Mouse (Mus musculus) adrenal gland, adult 2 months (tissue): Measurements from ENCODE around the gene Mllt11. TPM values are rescaled to one million over a fixed set of nuclear protein-coding genes. Genes with fewer than 3 reads are reported as not detected.

Experiments
- DNase-seq: peaks from one replicate; pipeline ENCODE4 v3.0.0; 2021
- polyA plus RNA-seq: library from polyadenylated mRNA; depleted of rRNA; stranded (reverse); fragments of >200 nt; gene quantifications from 2 replicates; pipeline ENCODE4 v1.2.3, GENCODE M21; 2012; rRNA removed
- total RNA-seq, 2 experiments: library from RNA; stranded (reverse); gene quantifications; 2 replicates each; pipeline ENCODE4 v1.2.3; 2021

Mllt11 gene
- total and polyA plus RNA-seq, 3 experiments, result 7.2 to 8.7 (median 8.0) TPM

- peak; percentile 43 for DNase-seq
Measured at GRCm38 (mm10) chr3:95173256-95173949, 58.6 kb downstream of the Mllt11 start.

- no peak for DNase-seq
Measured at GRCm38 (mm10) chr3:95172526-95173255, 59.3 kb downstream of the Mllt11 start.

DNA sequence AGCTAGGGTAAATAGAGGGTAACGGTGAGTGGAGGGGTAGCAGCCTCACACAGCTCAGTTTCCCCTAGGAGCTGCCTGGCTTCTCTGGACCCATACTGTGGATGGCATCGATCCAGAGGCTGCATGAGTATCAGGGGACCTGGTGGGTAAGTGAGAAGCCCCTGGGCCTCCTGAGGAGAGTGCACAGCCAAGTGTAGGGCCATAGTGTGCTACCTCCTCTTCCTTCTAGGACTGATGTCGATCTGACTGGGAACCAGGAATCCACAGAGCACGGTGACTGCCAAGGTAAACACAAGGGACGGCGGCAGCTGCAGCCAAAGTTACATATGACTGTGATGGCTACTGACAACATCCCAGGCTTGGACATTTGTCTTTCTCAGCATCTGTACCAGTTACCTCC, 60.9 kb downstream of the Mllt11 start:
- DNase-seq, result no peak

DNA sequence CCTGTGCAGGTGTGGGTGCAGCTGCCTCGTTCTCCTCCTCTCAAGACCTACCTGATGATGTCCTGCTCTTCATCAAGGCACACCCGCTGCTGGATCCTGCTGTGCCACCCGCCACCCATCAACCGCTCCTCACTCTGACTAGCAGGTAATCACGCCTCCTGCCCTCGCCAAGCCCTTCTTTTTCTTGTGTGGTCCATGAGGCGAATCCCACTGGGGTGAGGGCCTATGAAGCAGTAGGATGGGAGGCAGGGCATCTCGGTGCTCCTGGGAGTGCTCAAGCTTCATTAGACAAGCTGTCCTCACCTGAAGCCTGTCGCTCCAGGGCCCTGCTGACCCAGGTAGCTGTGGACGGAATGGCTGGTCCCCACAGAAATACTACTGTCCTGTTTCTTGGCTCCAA, 62.0 kb downstream of the Mllt11 start:
- DNase-seq, result no peak

Other genes with a start within 250 kb of the Mllt11 start
- gene Zfp687, start 216.7 kb downstream of the Mllt11 start, total RNA-seq, result 10 to 100 TPM; 26.3 to 29.5 TPM
- gene Zfp687, start 216.7 kb downstream of the Mllt11 start, polyA plus RNA-seq, result 27.9 and 32.0 TPM in 2 replicates
- gene Psmd4, start 189.6 kb downstream of the Mllt11 start, total RNA-seq, result 100 to 1,000 TPM; 312 to 335 TPM
- gene Psmd4, start 189.6 kb downstream of the Mllt11 start, polyA plus RNA-seq, result 105 and 114 TPM in 2 replicates
- gene Pip5k1a, start 125.2 kb downstream of the Mllt11 start, total RNA-seq, result 10 to 100 TPM; 40.8 to 49.9 TPM
- 16.4 and 18.7 TPM in 2 replicates for gene Pip5k1a, start 125.2 kb downstream of the Mllt11 start, polyA plus RNA-seq
- gene Vps72, start 121.1 kb downstream of the Mllt11 start, total RNA-seq, result 10 to 100 TPM; 52.4 to 64.0 TPM
- gene Vps72, start 121.1 kb downstream of the Mllt11 start, polyA plus RNA-seq, result 82.4 and 83.0 TPM in 2 replicates
- gene Tmod4, start 107.7 kb downstream of the Mllt11 start, total RNA-seq, result under 1 TPM; 0.48 to 0.52 TPM
- 0.17 and 0.30 TPM in 2 replicates for gene Tmod4, start 107.7 kb downstream of the Mllt11 start, polyA plus RNA-seq
- gene Scnm1, start 98.2 kb downstream of the Mllt11 start, total RNA-seq, result 10 to 100 TPM; 33.4 to 37.0 TPM
- 17.6 and 18.6 TPM in 2 replicates for gene Scnm1, start 98.2 kb downstream of the Mllt11 start, polyA plus RNA-seq
- 1 to 10 TPM; 7.1 to 9.0 TPM for gene Lysmd1, start 98.1 kb downstream of the Mllt11 start, total RNA-seq
- gene Lysmd1, start 98.1 kb downstream of the Mllt11 start, polyA plus RNA-seq, result 3.7 and 4.7 TPM in 2 replicates
- 1 to 10 TPM; 2.0 to 2.2 TPM for gene Tnfaip8l2, start 89.8 kb downstream of the Mllt11 start, total RNA-seq
- gene Tnfaip8l2, start 89.8 kb downstream of the Mllt11 start, polyA plus RNA-seq, result 3.7 and 4.9 TPM in 2 replicates
- 1 to 10 TPM; 2.6 to 3.8 TPM for gene Sema6c, start 71.7 kb downstream of the Mllt11 start, total RNA-seq
- gene Sema6c, start 71.7 kb downstream of the Mllt11 start, polyA plus RNA-seq, result 8.6 and 12.4 TPM in 2 replicates
- 10 to 100 TPM; 19.0 to 21.1 TPM for gene Gabpb2, start 14.3 kb downstream of the Mllt11 start, total RNA-seq
- 4.0 and 4.5 TPM in 2 replicates for gene Gabpb2, start 14.3 kb downstream of the Mllt11 start, polyA plus RNA-seq
- gene Cdc42se1, start 3.4 kb downstream of the Mllt11 start, total RNA-seq, result 100 to 1,000 TPM in 1 of 2 experiments, 10 to 100 TPM in 1; 89.7 to 102 TPM
- 46.1 and 53.0 TPM in 2 replicates for gene Cdc42se1, start 3.4 kb downstream of the Mllt11 start, polyA plus RNA-seq
- under 1 TPM in 1 of 2 experiments, not detected in 1; 0.21 TPM for gene Gm128, start 9.4 kb upstream of the Mllt11 start, total RNA-seq
- 0.20 and 0.22 TPM in 2 replicates for gene Gm128, start 9.4 kb upstream of the Mllt11 start, polyA plus RNA-seq
- not detected for gene Bnipl, start 19.0 kb upstream of the Mllt11 start, total RNA-seq
- gene Bnipl, start 19.0 kb upstream of the Mllt11 start, polyA plus RNA-seq, result not detected in 2 replicates
- 100 to 1,000 TPM; 131 to 139 TPM for gene Mindy1, start 49.2 kb upstream of the Mllt11 start, total RNA-seq
- 209 and 296 TPM in 2 replicates for gene Mindy1, start 49.2 kb upstream of the Mllt11 start, polyA plus RNA-seq
- 10 to 100 TPM; 26.3 to 31.1 TPM for gene Prune1, start 49.9 kb upstream of the Mllt11 start, total RNA-seq
- gene Prune1, start 49.9 kb upstream of the Mllt11 start, polyA plus RNA-seq, result 14.1 and 15.4 TPM in 2 replicates
- 1 to 10 TPM; 1.2 to 2.5 TPM for gene Anxa9, start 75.0 kb upstream of the Mllt11 start, total RNA-seq
- gene Anxa9, start 75.0 kb upstream of the Mllt11 start, polyA plus RNA-seq, result 0.88 and 1.3 TPM in 2 replicates
- gene Cers2, start 82.6 kb upstream of the Mllt11 start, total RNA-seq, result 100 to 1,000 TPM; 224 to 263 TPM
- gene Cers2, start 82.6 kb upstream of the Mllt11 start, polyA plus RNA-seq, result 78.7 and 99.1 TPM in 2 replicates
- gene Setdb1, start 125.0 kb upstream of the Mllt11 start, total RNA-seq, result 10 to 100 TPM; 20.7 to 21.7 TPM
- 6.9 and 7.6 TPM in 2 replicates for gene Setdb1, start 125.0 kb upstream of the Mllt11 start, polyA plus RNA-seq
- not detected for gene 4930558C23Rik, start 170.7 kb upstream of the Mllt11 start, total RNA-seq
- not detected in 2 replicates for gene 4930558C23Rik, start 170.7 kb upstream of the Mllt11 start, polyA plus RNA-seq
- 10 to 100 TPM; 52.6 to 63.4 TPM for gene Arnt, start 202.2 kb upstream of the Mllt11 start, total RNA-seq
- gene Arnt, start 202.2 kb upstream of the Mllt11 start, polyA plus RNA-seq, result 49.3 and 53.9 TPM in 2 replicates